Mouse (Mus musculus) thymus, adult 2 months (tissue): ENCODE results near the gene C8a. TPM values are rescaled to one million over a fixed set of nuclear protein-coding genes. Genes with fewer than 3 reads are reported as not detected.

Source experiments
- DNase-seq: peaks from one replicate; pipeline ENCODE4 v3.0.0; 2021
- H3K27ac ChIP-seq: fragments of 200-500 bp; 2 replicates; pipeline ENCODE4 v1.5.1; 2012; ENCODE audit warnings: low read length, control low read depth; ENCODE audit not compliant: control insufficient read depth, insufficient read depth
- H3K27me3 ChIP-seq: fragments of 200-500 bp; 2 replicates; pipeline ENCODE4 v1.6.1; 2012; ENCODE audit warnings: mild to moderate bottlenecking, low read length, moderate library complexity, mixed read lengths; ENCODE audit not compliant: control insufficient read depth, insufficient read depth
- H3K36me3 ChIP-seq: fragments of 200-500 bp; 2 replicates; pipeline ENCODE4 v1.6.1; 2012; ENCODE audit warnings: mild to moderate bottlenecking, low read length, moderate library complexity; ENCODE audit not compliant: control insufficient read depth, insufficient read depth
- H3K4me1 ChIP-seq: fragments of 200-500 bp; replicated peaks from 2 replicates; pipeline ENCODE4 v1.6.1; 2012; ENCODE audit warnings: low read length; ENCODE audit not compliant: control insufficient read depth, insufficient read depth
- H3K4me3 ChIP-seq: fragments of 200-500 bp; 2 replicates; pipeline ENCODE4 v1.5.1; 2012; ENCODE audit warnings: mild to moderate bottlenecking, low read length, control low read depth, moderate library complexity; ENCODE audit not compliant: control insufficient read depth, insufficient read depth
- CTCF ChIP-seq: fragments of 200-500 bp; IDR thresholded peaks from 2 replicates; pipeline ENCODE4 v1.5.1; 2012; ENCODE audit warnings: mild to moderate bottlenecking, control low read depth, low read length, moderate library complexity, borderline replicate concordance; ENCODE audit not compliant: control insufficient read depth, poor library complexity, insufficient read depth; ENCODE audit errors: extremely low read depth
- POLR2A ChIP-seq: fragments of 200-500 bp; IDR thresholded peaks from 2 replicates; pipeline ENCODE4 v1.6.1; 2012; ENCODE audit warnings: mild to moderate bottlenecking, low read length, control low read depth, moderate library complexity; ENCODE audit not compliant: control insufficient read depth, poor library complexity, insufficient read depth; ENCODE audit errors: extremely low read depth
- WGBS: fragments of 180-500 bp; shearing (Covaris S2); methylation state at CpG from one replicate; pipeline ENCODE4 v1.1.7; 2018; 5-methylcytosine and 5-hydroxymethylcytosine counted together
- polyA plus RNA-seq: library from polyadenylated mRNA; depleted of rRNA; stranded (reverse); fragments of >200 nt; gene quantifications from 2 replicates; pipeline ENCODE4 v1.2.3, GENCODE M21; 2012

C8a gene
- polyA plus RNA-seq, 1 experiment, result not detected

- Histone ChIP-seq H3K36me3 (no peaks in the 10 kb centered on the region), H3K4me1 (no peaks in the 10 kb centered on the region), H3K27me3 (no peaks in the 10 kb centered on the region), H3K4me3 (no peak overlapping the region), H3K27ac (no peak overlapping the region)
- TF ChIP-seq POLR2A, result no peak
- no peak for TF ChIP-seq CTCF
- 89% methylated on average over 4 of the region's 4 CpGs for WGBS
- no peak for DNase-seq
Measured at GRCm38 (mm10) chr4:104875832-104876231, 366 bp downstream of the C8a start.

- 89% methylated on average over 5 of the region's 5 CpGs for WGBS
- Histone ChIP-seq H3K27me3 (no peaks in the 10 kb centered on the region), H3K4me3 (no peak overlapping the region), H3K36me3 (no peaks in the 10 kb centered on the region), H3K4me1 (no peaks in the 10 kb centered on the region), H3K27ac (no peak overlapping the region)
- TF ChIP-seq CTCF (no peak), POLR2A (no peak)
- no peak for DNase-seq
Measured at GRCm38 (mm10) chr4:104870196-104870595, 6.0 kb downstream of the C8a start.

- Histone ChIP-seq H3K27me3 (no peaks in the 10 kb centered on the region), H3K4me3 (no peak overlapping the region), H3K27ac (no peak overlapping the region), H3K36me3 (no peaks in the 10 kb centered on the region), H3K4me1 (no peaks in the 10 kb centered on the region)
- TF ChIP-seq POLR2A, result no peak
- TF ChIP-seq CTCF, result no peak
- DNase-seq, result no peak
Measured at GRCm38 (mm10) chr4:104869581-104869980, 6.6 kb downstream of the C8a start.

GRCm38 (mm10) chr4:104864397-104864796 is 11.8 kb downstream of the C8a start:
- Histone ChIP-seq H3K27ac (no peak overlapping the region), H3K4me1 (no peaks in the 10 kb centered on the region), H3K27me3 (no peaks in the 10 kb centered on the region), H3K36me3 (no peaks in the 10 kb centered on the region), H3K4me3 (no peak overlapping the region)
- no peak for TF ChIP-seq CTCF
- TF ChIP-seq POLR2A, result no peak
- no peak for DNase-seq
- 86% methylated on average over 1 of the region's 1 CpGs for WGBS

- H3K36me3 ChIP-seq, result no peaks in the 10 kb centered on the region
- WGBS, result 86% methylated on average over 8 of the region's 8 CpGs
- DNase-seq, result no peak
- H3K4me3 ChIP-seq, result no peak overlapping the region
- no peaks in the 10 kb centered on the region for H3K27me3 ChIP-seq
- H3K27ac ChIP-seq, result no peak overlapping the region
- no peaks in the 10 kb centered on the region for H3K4me1 ChIP-seq
- TF ChIP-seq CTCF, result no peak
- TF ChIP-seq POLR2A, result no peak
Measured at GRCm38 (mm10) chr4:104861241-104861640, 15.0 kb downstream of the C8a start.

GRCm38 (mm10) chr4:104857823-104858222 is 18.4 kb downstream of the C8a start:
- no peak for TF ChIP-seq POLR2A
- TF ChIP-seq CTCF, result no peak
- 67% methylated on average over 4 of the region's 4 CpGs for WGBS
- Histone ChIP-seq H3K36me3 (no peaks in the 10 kb centered on the region), H3K27ac (no peak overlapping the region), H3K27me3 (no peaks in the 10 kb centered on the region), H3K4me3 (no peak overlapping the region), H3K4me1 (no peaks in the 10 kb centered on the region)
- no peak for DNase-seq

GRCm38 (mm10) chr4:104857029-104857428 is 19.2 kb downstream of the C8a start, which contains the start of gene Gm17662:
Gm17662 (plus strand) TSS chr4:104857329.
- no peak for DNase-seq
- TF ChIP-seq POLR2A (no peak), CTCF (no peak)
- 73% methylated on average over 1 of the region's 1 CpGs for WGBS

More at GRCm38 (mm10) chr4:104857029-104857428, 19.2 kb downstream of the C8a start, which contains the start of gene Gm17662:
- H3K4me1 ChIP-seq, result no peaks in the 10 kb centered on the region
- no peak within 1 kb of the TSS for H3K27ac ChIP-seq
- H3K36me3 ChIP-seq, result no peaks in the 10 kb centered on the region
- no peak within 1 kb of the TSS for H3K4me3 ChIP-seq
- no peaks in the 10 kb centered on the region for H3K27me3 ChIP-seq
